Mouse (Mus musculus) mouse embryonic stem cell (cell line): Measurements from ENCODE around the gene Efcc1.

Experiments
- in situ Hi-C, 2 experiments: fragments of 300-500 bp; cut with MboI; formaldehyde crosslinking; loops; 1 replicate in 1 of 2; 3 replicates in 1 of 2; pipeline ENCODE4 v1.14.3; 2019 to 2020; ENCODE audit warnings: low sequenced_read_pairs in 2 of 2, low pct_unique_long_range_greater_than_20kb in 1 of 2, mixed read lengths in 1 of 2; ENCODE audit not compliant: unreplicated experiment in 1 of 2

The Efcc1 gene

GRCm38 (mm10) chr6:87730591-87731462 is at the start of gene Efcc1:
Efcc1 (plus strand) TSS chr6:87730869.
- in situ Hi-C loops = loop anchor here in 1 of 2 experiments (10.0 kb wide), 1 partner anchor 464 kb away; the partner anchor contains the start of gene Gata2

- in situ Hi-C loops = no loop called here
These were observed 34.7 kb upstream of the Efcc1 start for GRCm38 (mm10) chr6:87695947-87696346.

- in situ Hi-C loops = no loop called here
These were observed 34.1 kb upstream of the Efcc1 start for GRCm38 (mm10) chr6:87696544-87696943.

- in situ Hi-C loops = no loop called here
These were observed 24.4 kb upstream of the Efcc1 start for GRCm38 (mm10) chr6:87706246-87706645.

DNA sequence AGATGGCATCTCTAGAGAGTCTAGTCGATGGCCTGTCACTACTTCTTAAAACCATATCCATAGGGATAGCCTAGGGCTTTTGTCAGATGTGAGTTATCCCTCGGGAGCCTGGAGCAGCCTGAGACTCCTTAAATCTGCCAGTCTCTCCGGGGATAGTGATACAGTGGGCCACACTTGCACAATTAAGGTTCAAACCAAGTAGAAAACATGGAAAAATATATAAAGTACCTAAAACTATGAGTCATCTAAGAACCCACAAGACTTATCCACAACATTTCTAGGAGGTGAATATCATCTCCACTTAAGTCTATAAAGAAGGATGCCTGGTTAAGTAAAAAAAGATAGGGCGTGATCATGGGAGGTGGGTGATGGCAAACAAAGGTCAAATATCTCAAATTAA is 18.4 kb upstream of the Efcc1 start:
- in situ Hi-C loops = no loop called here

GRCm38 (mm10) chr6:87714091-87714490 is 16.6 kb upstream of the Efcc1 start:
- in situ Hi-C loops = no loop called here

- in situ Hi-C loops = no loop called here
These were observed 8.0 kb upstream of the Efcc1 start for GRCm38 (mm10) chr6:87722631-87723030.

GRCm38 (mm10) chr6:87725267-87725912 is 5.3 kb upstream of the Efcc1 start:
- in situ Hi-C loops = no loop called here

DNA sequence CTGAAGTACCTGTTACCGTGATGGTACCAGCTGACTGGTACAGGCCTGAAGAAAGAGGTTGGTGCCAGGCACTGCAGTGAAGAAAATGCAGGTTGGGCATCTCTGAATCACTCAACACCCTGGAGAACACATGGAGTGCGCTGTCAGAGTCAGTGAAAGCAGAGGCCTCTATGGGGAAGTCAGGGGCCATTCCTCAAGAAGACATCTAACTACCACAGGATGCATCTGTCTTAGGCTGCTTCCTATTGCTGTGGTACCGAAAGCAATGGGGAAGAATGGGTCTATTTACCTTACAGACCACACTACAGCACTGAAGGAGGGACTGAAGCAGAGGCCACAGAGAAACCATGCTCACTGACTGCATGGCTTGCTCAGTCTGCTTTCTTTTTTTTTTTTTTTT is 2.6 kb upstream of the Efcc1 start:
- in situ Hi-C loops = no loop called here

DNA sequence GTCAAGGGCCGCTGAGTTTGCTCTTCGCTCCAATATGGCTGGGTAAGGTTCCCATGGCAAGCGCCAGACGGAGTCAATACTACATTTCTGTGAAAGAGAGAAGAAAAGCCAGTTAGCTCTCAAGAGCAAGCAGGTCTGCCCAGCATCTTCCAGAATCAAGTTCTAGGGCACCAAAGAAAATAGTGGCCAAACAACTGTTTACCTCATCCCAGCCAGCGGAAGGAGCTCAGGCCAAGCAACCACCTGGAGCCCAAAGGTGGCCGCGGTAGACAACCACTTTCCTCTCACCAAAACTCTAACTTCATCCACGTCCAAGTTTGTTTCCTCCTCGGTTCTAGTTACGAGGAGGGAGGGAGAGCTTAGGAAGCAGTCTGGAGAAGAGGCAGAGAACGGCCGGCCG is 528 bp upstream of the Efcc1 start:
- in situ Hi-C loops = loop anchor here in 1 of 2 experiments (10.0 kb wide), 1 partner anchor 465 kb away; the partner anchor contains the start of gene Gata2

GRCm38 (mm10) chr6:87731463-87732095 is 910 bp downstream of the Efcc1 start:
- in situ Hi-C loops = loop anchor here in 1 of 2 experiments (10.0 kb wide), 1 partner anchor 463 kb away; the partner anchor contains the start of gene Gata2

- in situ Hi-C loops = loop anchor here in 1 of 2 experiments (10.0 kb wide), 1 partner anchor 462 kb away; the partner anchor contains the start of gene Gata2
These were observed 1.7 kb downstream of the Efcc1 start for GRCm38 (mm10) chr6:87732151-87733011.

- in situ Hi-C loops = loop anchor here in 1 of 2 experiments (10.0 kb wide), 1 partner anchor 461 kb away; the partner anchor contains the start of gene Gata2
These were observed 2.7 kb downstream of the Efcc1 start for GRCm38 (mm10) chr6:87733131-87733930.

- in situ Hi-C loops = loop anchor here in 1 of 2 experiments (10.0 kb wide), 1 partner anchor 461 kb away; the partner anchor contains the start of gene Gata2
These were observed 3.5 kb downstream of the Efcc1 start for GRCm38 (mm10) chr6:87734136-87734535.

- in situ Hi-C loops = loop anchor here in 1 of 2 experiments (10.0 kb wide), 1 partner anchor 458 kb away; the partner anchor contains the start of gene Gata2
These were observed 6.3 kb downstream of the Efcc1 start for GRCm38 (mm10) chr6:87736923-87737322.

GRCm38 (mm10) chr6:87737921-87738626 is 7.4 kb downstream of the Efcc1 start:
- in situ Hi-C loops = loop anchor here in 1 of 2 experiments (10.0 kb wide), 1 partner anchor 457 kb away; the partner anchor contains the start of gene Gata2
